Mouse (Mus musculus) MEL-GATA-1-ER (cell line): Measurements from ENCODE around the gene Cyp2b10.
"Not testable (repeated sequence)": the region's sequence is repeated elsewhere in the genome, so short reads cannot be mapped to it uniquely, and the experiment has no call there.

Experiments used
- DNase-seq: peaks from one replicate; pipeline ENCODE4 v3.0.0-alpha.2; 2012; ENCODE audit warnings: low read depth; ENCODE audit errors: extremely low read depth

The Cyp2b10 gene

GRCm38 (mm10) chr7:25897411-25897810, at the start of gene Cyp2b10:
Gene Cyp2b10 (plus strand): TSS chr7:25897620.
- DNase-seq = no peak

GRCm38 (mm10) chr7:25847722-25848443, 49.5 kb upstream of the Cyp2b10 start:
- peak; percentile 76 for DNase-seq

GRCm38 (mm10) chr7:25848444-25848812, 49.0 kb upstream of the Cyp2b10 start:
- DNase-seq = no peak

GRCm38 (mm10) chr7:25855082-25855481, 42.3 kb upstream of the Cyp2b10 start:
- peak; percentile 38 for DNase-seq

- DNase-seq = peak; percentile 19
These were observed 37.2 kb upstream of the Cyp2b10 start for GRCm38 (mm10) chr7:25859962-25860870.

GRCm38 (mm10) chr7:25862365-25862764, 35.1 kb upstream of the Cyp2b10 start:
- DNase-seq = no peak

GRCm38 (mm10) chr7:25863756-25864155, 33.7 kb upstream of the Cyp2b10 start:
- DNase-seq = no peak

GRCm38 (mm10) chr7:25864861-25865260, 32.6 kb upstream of the Cyp2b10 start:
- DNase-seq = no peak

GRCm38 (mm10) chr7:25869789-25870188, 27.6 kb upstream of the Cyp2b10 start:
- no peak for DNase-seq

- DNase-seq = peak; percentile 72
These were observed 24.8 kb upstream of the Cyp2b10 start for GRCm38 (mm10) chr7:25872624-25873023.

- no peak for DNase-seq
These were observed 18.7 kb upstream of the Cyp2b10 start for GRCm38 (mm10) chr7:25878735-25879134.

- not testable (repeated sequence) for DNase-seq
These were observed 16.7 kb upstream of the Cyp2b10 start for GRCm38 (mm10) chr7:25880721-25881120.

- no peak for DNase-seq
These were observed 13.1 kb upstream of the Cyp2b10 start for GRCm38 (mm10) chr7:25884272-25884671.

GRCm38 (mm10) chr7:25887758-25888157, 9.7 kb upstream of the Cyp2b10 start:
- DNase-seq = no peak

- DNase-seq = no peak
These were observed 4.3 kb upstream of the Cyp2b10 start for GRCm38 (mm10) chr7:25893159-25893558.

GRCm38 (mm10) chr7:25895162-25895561, 2.3 kb upstream of the Cyp2b10 start:
- DNase-seq = no peak

- DNase-seq = peak; percentile 95
These were observed 644 bp downstream of the Cyp2b10 start for GRCm38 (mm10) chr7:25898064-25898463.

GRCm38 (mm10) chr7:25902061-25902690, 4.8 kb downstream of the Cyp2b10 start:
- DNase-seq = no peak

GRCm38 (mm10) chr7:25903156-25903555, 5.7 kb downstream of the Cyp2b10 start:
- no peak for DNase-seq

GRCm38 (mm10) chr7:25904066-25904465, 6.6 kb downstream of the Cyp2b10 start:
- DNase-seq = peak; percentile 36

GRCm38 (mm10) chr7:25904489-25904888, 7.1 kb downstream of the Cyp2b10 start:
- no peak for DNase-seq

GRCm38 (mm10) chr7:25907380-25907779, 10.0 kb downstream of the Cyp2b10 start:
- no peak for DNase-seq
